ENCODE assay signal across 17 mouse cellular contexts in genomic region chr4:101462065-101462464, GRCm38 (mm10). TPM values are rescaled to one million over a fixed set of nuclear protein-coding genes. Genes with fewer than 3 reads are reported as not detected.
"Had no signal": no experiment of that assay in that cellular context is flagged by ENCODE, and none has a peak within 500 bp of the region (broad histone marks: within the 10 kb centered on the region; RNA-seq: fewer than 3 reads in every experiment).

No protein-coding gene starts in this region.

- H3K36me3 ChIP-seq: liver, embryonic 15.5 days; midbrain, embryonic 13.5 days; midbrain, embryonic 15.5 days; neural tube, embryonic 12.5 days; stomach, embryonic 15.5 days had no signal

- H3K9me3 ChIP-seq: liver, embryonic 15.5 days; megakaryocyte, embryonic 14.5 days; midbrain, embryonic 13.5 days; midbrain, embryonic 15.5 days; neural tube, embryonic 12.5 days; stomach, embryonic 15.5 days had no signal

- H3K4me1 ChIP-seq: liver, embryonic 15.5 days; midbrain, embryonic 13.5 days; midbrain, embryonic 15.5 days; neural tube, embryonic 12.5 days; stomach, embryonic 15.5 days had no signal

- H3K4me2 ChIP-seq: liver, embryonic 15.5 days; midbrain, embryonic 11.5 days; midbrain, embryonic 13.5 days; midbrain, embryonic 15.5 days; neural tube, embryonic 12.5 days; stomach, embryonic 15.5 days had no signal

- H3K4me3 ChIP-seq: liver, embryonic 15.5 days; megakaryocyte, embryonic 14.5 days; midbrain, embryonic 13.5 days; midbrain, embryonic 15.5 days; neural tube, embryonic 12.5 days; stomach, embryonic 15.5 days had no signal

- H3K27ac ChIP-seq: liver, embryonic 15.5 days; macrophage; midbrain, embryonic 13.5 days; midbrain, embryonic 15.5 days; neural tube, embryonic 12.5 days; stomach, embryonic 15.5 days; stomach, postnatal 0 days had no signal

- H3K9ac ChIP-seq: liver, embryonic 15.5 days; liver, postnatal 0 days; midbrain, embryonic 13.5 days; midbrain, embryonic 15.5 days; neural tube, embryonic 12.5 days; stomach, embryonic 15.5 days had no signal

- H3K27me3 ChIP-seq: liver, embryonic 15.5 days; megakaryocyte, embryonic 14.5 days; midbrain, embryonic 13.5 days; midbrain, embryonic 15.5 days; neural tube, embryonic 12.5 days; stomach, embryonic 15.5 days had no signal

- ATAC-seq: liver, postnatal 0 days; midbrain, embryonic 13.5 days; midbrain, embryonic 15.5 days had no signal

- DNase-seq: liver, postnatal 0 days; lung, adult 2 months; lung, postnatal 14 days; lung, postnatal 36 days; right cerebral cortex, postnatal 14 days; thymus, adult 2 months; thymus, postnatal 25 days; thymus, postnatal 4 days had no signal

RNA-seq across cellular contexts. Expression of gene Dnajc6, which starts 34.4 kb away (rescaled TPM):
- polyA plus RNA-seq: macrophage had no signal
